Mouse (Mus musculus) hindbrain, embryonic 13.5 days (tissue): ENCODE results near the gene Olfr651. TPM values are rescaled to one million over a fixed set of nuclear protein-coding genes. Genes with fewer than 3 reads are reported as not detected.

Experiments
- ATAC-seq: fragments of 200-750 bp; cut with Nextera tagmentation; 2 replicates; pipeline ENCODE4 v1.8.0; 2017; ENCODE audit warnings: moderate TSS enrichment; ENCODE audit not compliant: low FRiP score
- H3K27ac ChIP-seq: fragments of 300-500 bp; sonication (generic); 2 replicates; pipeline ENCODE4 v1.5.1; 2015; ENCODE audit warnings: inconsistent platforms, mild to moderate bottlenecking, moderate library complexity
- H3K27me3 ChIP-seq: fragments of 300-500 bp; sonication (generic); 2 replicates; pipeline ENCODE4 v1.6.1; 2015; ENCODE audit warnings: mild to moderate bottlenecking, inconsistent platforms
- H3K36me3 ChIP-seq: fragments of 300-500 bp; sonication (generic); 2 replicates; pipeline ENCODE4 v1.6.1; 2015; ENCODE audit warnings: mild to moderate bottlenecking, inconsistent platforms
- H3K4me1 ChIP-seq: fragments of 300-500 bp; sonication (generic); replicated peaks from 2 replicates; pipeline ENCODE4 v1.6.1; 2015; ENCODE audit warnings: inconsistent platforms
- H3K4me2 ChIP-seq: fragments of 300-500 bp; sonication (generic); 2 replicates; pipeline ENCODE4 v1.6.1; 2015; ENCODE audit warnings: inconsistent platforms, mild to moderate bottlenecking, moderate library complexity
- H3K4me3 ChIP-seq: fragments of 300-500 bp; sonication (generic); 2 replicates; pipeline ENCODE4 v1.5.1; 2015; ENCODE audit warnings: mild to moderate bottlenecking, inconsistent platforms
- H3K9ac ChIP-seq: fragments of 300-500 bp; sonication (generic); 2 replicates; pipeline ENCODE4 v1.6.1; 2015; ENCODE audit warnings: mild to moderate bottlenecking, inconsistent platforms
- H3K9me3 ChIP-seq: fragments of 300-500 bp; sonication (generic); 2 replicates; pipeline ENCODE4 v1.6.1; 2016; ENCODE audit warnings: inconsistent platforms
- WGBS: fragments of 180-500 bp; shearing (Covaris S2); methylation state at CpG from one replicate; pipeline ENCODE4 v1.1.7; 2015; 5-methylcytosine and 5-hydroxymethylcytosine counted together
- polyA plus RNA-seq: library from polyadenylated mRNA; unstranded; fragments of >200 nt; fragmentation: Nextera tagmentation; extraction: Ambion mirVana; gene quantifications from 2 replicates; pipeline ENCODE4 v1.2.1, GENCODE M21; 2015

Gene Olfr651
- polyA plus RNA-seq, 1 experiment from 2014 or later, result not detected

DNA sequence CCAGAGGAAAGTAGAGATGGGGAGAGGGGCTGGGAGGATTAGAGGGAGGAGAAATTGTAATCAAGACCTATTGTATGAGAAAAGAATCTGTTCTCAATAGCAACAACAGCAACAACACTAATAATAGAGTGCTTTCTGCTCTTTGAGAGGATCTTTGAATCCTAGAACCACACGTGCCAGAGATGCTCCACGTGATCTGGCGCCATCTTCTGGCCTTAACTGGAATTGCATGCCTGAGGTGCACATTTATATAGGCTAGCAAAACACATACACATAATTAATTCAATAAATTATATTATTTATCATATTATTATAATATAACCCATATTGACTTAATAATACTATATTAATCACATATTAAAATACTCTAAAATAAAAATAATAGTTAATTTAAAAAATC is 53.2 kb downstream of the Olfr651 start:
- H3K4me2 ChIP-seq, result no peak overlapping the region
- no peak overlapping the region for H3K9ac ChIP-seq
- whole genome bisulfite sequencing, result 1% methylated on average over 3 of the region's 3 CpGs
- H3K4me1 ChIP-seq, result no peaks in the 10 kb centered on the region
- ATAC-seq, result no peak
- H3K9me3 ChIP-seq, result no peaks in the 10 kb centered on the region
- no peaks in the 10 kb centered on the region for H3K36me3 ChIP-seq
- H3K27ac ChIP-seq, result no peak overlapping the region
- no peaks in the 10 kb centered on the region for H3K27me3 ChIP-seq
- no peak overlapping the region for H3K4me3 ChIP-seq

Other genes with a start within 250 kb of the Olfr651 start
- 2.4 and 2.5 TPM in 2 replicates for gene Trim12a, start 234.7 kb upstream of the Olfr651 start, polyA plus RNA-seq
- gene Trim34b, start 220.7 kb upstream of the Olfr651 start, polyA plus RNA-seq, result not detected in 2 replicates
- 1.6 and 1.9 TPM in 2 replicates for gene Trim12c, start 196.8 kb upstream of the Olfr651 start, polyA plus RNA-seq
- gene Trim30b, start 180.2 kb upstream of the Olfr651 start, polyA plus RNA-seq, result not detected in 2 replicates
- gene Trim30c, start 149.3 kb upstream of the Olfr651 start, polyA plus RNA-seq, result not detected in 2 replicates
- gene Trim30a, start 84.9 kb upstream of the Olfr651 start, polyA plus RNA-seq, result 0.71 and 0.84 TPM in 2 replicates
- gene Trim30d, start 42.3 kb upstream of the Olfr651 start, polyA plus RNA-seq, result 0.12 and 0.30 TPM in 2 replicates
- not detected in 2 replicates for gene Olfr652, start 10.8 kb downstream of the Olfr651 start, polyA plus RNA-seq
- gene Olfr653, start 27.2 kb downstream of the Olfr651 start, polyA plus RNA-seq, result not detected in 2 replicates
- gene Olfr654, start 36.9 kb downstream of the Olfr651 start, polyA plus RNA-seq, result not detected in 2 replicates
- gene Olfr655, start 51.6 kb downstream of the Olfr651 start, polyA plus RNA-seq, result not detected in 2 replicates
- not detected in 2 replicates for gene Olfr656, start 63.8 kb downstream of the Olfr651 start, polyA plus RNA-seq
- not detected in 2 replicates for gene Olfr657, start 74.7 kb downstream of the Olfr651 start, polyA plus RNA-seq
- gene Olfr658, start 97.2 kb downstream of the Olfr651 start, polyA plus RNA-seq, result 0.09 and 0.10 TPM in 2 replicates
- gene Olfr659, start 116.6 kb downstream of the Olfr651 start, polyA plus RNA-seq, result not detected in 2 replicates
- gene Olfr661, start 136.4 kb downstream of the Olfr651 start, polyA plus RNA-seq, result not detected in 2 replicates
- not detected in 2 replicates for gene Usp17le, start 227.3 kb downstream of the Olfr651 start, polyA plus RNA-seq